Mouse (Mus musculus) lung, postnatal 0 days (tissue): ENCODE measurements around the gene Robo1.

ENCODE experiments used
- CTCF ChIP-seq: IDR thresholded peaks from 2 replicates; pipeline ENCODE4 v1.5.1; 2016; ENCODE audit warnings: antibody characterized with exemption, mild to moderate bottlenecking
- EP300 ChIP-seq: IDR thresholded peaks from 2 replicates; pipeline ENCODE4 v1.6.1; 2016; ENCODE audit warnings: antibody characterized with exemption, mild to moderate bottlenecking, control low read depth

DNA sequence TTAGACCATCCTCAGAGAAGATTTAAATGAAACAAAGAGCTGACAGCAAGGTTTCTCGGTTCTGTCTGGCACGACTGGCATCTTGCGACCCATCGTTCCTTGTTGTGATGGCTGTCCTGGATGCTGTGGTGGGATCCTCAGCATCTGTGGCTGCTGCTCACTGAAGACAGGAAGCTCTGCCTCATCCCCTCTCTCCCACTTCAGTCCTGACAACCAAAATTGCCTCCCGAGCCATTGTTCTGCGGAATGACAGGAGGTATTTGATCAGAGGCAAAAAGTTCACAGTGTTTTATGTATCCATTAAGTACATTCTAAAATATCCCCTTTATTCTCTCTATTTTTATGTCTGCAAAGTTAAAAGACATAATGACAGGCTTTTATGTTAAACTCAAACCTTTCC is 643.9 kb downstream of the Robo1 start:
- TF ChIP-seq CTCF = no peak
- no peak for TF ChIP-seq EP300
